Mouse (Mus musculus) brain, embryonic 14.5 days (tissue): ENCODE results near the gene Bcl2l1.

Experiments used
- CTCF ChIP-seq: fragments of 200-500 bp; IDR thresholded peaks from 2 replicates; pipeline ENCODE4 v1.5.1; 2012; ENCODE audit warnings: inconsistent platforms, mild to moderate bottlenecking, moderate library complexity, borderline replicate concordance; ENCODE audit not compliant: insufficient read depth, insufficient read length; ENCODE audit errors: extremely low read depth
- POLR2A ChIP-seq: fragments of 200-500 bp; IDR thresholded peaks from 2 replicates; pipeline ENCODE4 v1.6.1; 2012; ENCODE audit warnings: mild to moderate bottlenecking, inconsistent platforms, borderline replicate concordance; ENCODE audit not compliant: poor library complexity, insufficient read depth, insufficient read length, severe bottlenecking; ENCODE audit errors: extremely low read depth

GRCm38 (mm10) chr2:152847057-152847814 lies 15.7 kb upstream of the Bcl2l1 start:
- no peak for TF ChIP-seq CTCF
- no peak for TF ChIP-seq POLR2A
